In genomic region chr7:128282532-128283244, GRCm38 (mm10) we compare ENCODE assay signal across 17 mouse cellular contexts. TPM values are rescaled to one million over a fixed set of nuclear protein-coding genes. Genes with fewer than 3 reads are reported as not detected.
DNase-seq lines count a peak whose midpoint lies in the region; ATAC-seq and TF ChIP-seq lines count a peak whose summit lies in the region.
"Had no signal": no experiment of that assay in that cellular context is flagged by ENCODE, and none has a peak within 500 bp of the region (broad histone marks: within the 10 kb centered on the region; RNA-seq: fewer than 3 reads in every experiment).

No protein-coding gene starts in this region.

- H3K9ac ChIP-seq in heart, embryonic 11.5 days (ENCODE audit: low read depth, low read length) = no peak overlapping the region
- no peak overlapping the region for H3K9ac ChIP-seq in midbrain, postnatal 0 days (replicated peaks; ENCODE audit: low read length, poor library complexity, severe bottlenecking)
- 0 out of 2 replicates have a peak overlapping the region, but pooled peaks have one; percentile 7 for H3K9ac ChIP-seq in intestine, embryonic 16.5 days (ENCODE audit: low read depth, low read length)
- H3K9ac ChIP-seq: embryonic facial prominence, embryonic 13.5 days; liver, embryonic 14.5 days had no signal

- 27% methylated on average over 7 of the region's 7 CpGs for WGBS in heart, embryonic 10.5 days
- 24% methylated on average over 7 of the region's 7 CpGs for WGBS in heart, embryonic 11.5 days (ENCODE audit: insufficient replicate concordance)
- WGBS in midbrain, embryonic 10.5 days = 10% methylated on average over 7 of the region's 7 CpGs
- WGBS in midbrain, postnatal 0 days = 17% methylated on average over 7 of the region's 7 CpGs
- WGBS in intestine, embryonic 16.5 days = 31% methylated on average over 7 of the region's 7 CpGs

- H3K4me1 ChIP-seq in heart, embryonic 10.5 days = peaks cover 22% of the 10 kb centered on the region
- H3K4me1 ChIP-seq in heart, embryonic 11.5 days (ENCODE audit: control insufficient read depth, insufficient read depth, low read length) = peaks cover 13% of the 10 kb centered on the region
- H3K4me1 ChIP-seq in midbrain, embryonic 10.5 days = peaks cover 45% of the 10 kb centered on the region
- no peaks in the 10 kb centered on the region for H3K4me1 ChIP-seq in midbrain, postnatal 0 days (ENCODE audit: insufficient read depth, low read length)
- H3K4me1 ChIP-seq in intestine, embryonic 16.5 days (ENCODE audit: control insufficient read depth, insufficient read depth, low read length) = peaks cover 13% of the 10 kb centered on the region; the same call in 1 of the 2 replicates
- H3K4me1 ChIP-seq: embryonic facial prominence, embryonic 13.5 days had no signal

- peaks cover 35% of the 10 kb centered on the region for H3K36me3 ChIP-seq in heart, embryonic 10.5 days
- peaks cover 4% of the 10 kb centered on the region; the same call in 1 of the 2 replicates for H3K36me3 ChIP-seq in heart, embryonic 11.5 days (ENCODE audit: control insufficient read depth, insufficient read depth, low read length)
- peaks cover 50% of the 10 kb centered on the region for H3K36me3 ChIP-seq in midbrain, embryonic 10.5 days
- peaks cover 18% of the 10 kb centered on the region for H3K36me3 ChIP-seq in midbrain, postnatal 0 days (ENCODE audit: insufficient read depth, low read length)
- H3K36me3 ChIP-seq in intestine, embryonic 16.5 days (ENCODE audit: control insufficient read depth, insufficient read depth, low read length) = peaks cover 5% of the 10 kb centered on the region; the same call in 1 of the 2 replicates

- H3K27me3 ChIP-seq in heart, embryonic 10.5 days (ENCODE audit: insufficient read depth, poor library complexity, severe bottlenecking) = no peaks in the 10 kb centered on the region
- no peaks in the 10 kb centered on the region for H3K27me3 ChIP-seq in heart, embryonic 11.5 days (ENCODE audit: control insufficient read depth, insufficient read depth, low read length)
- peaks cover 88% of the 10 kb centered on the region for H3K27me3 ChIP-seq in midbrain, embryonic 10.5 days (ENCODE audit: low read depth, poor library complexity, severe bottlenecking)
- no peaks in the 10 kb centered on the region for H3K27me3 ChIP-seq in midbrain, postnatal 0 days (ENCODE audit: insufficient read depth, low read length)
- H3K27me3 ChIP-seq in intestine, embryonic 16.5 days (replicated peaks; ENCODE audit: control insufficient read depth, insufficient read depth, low read length) = no peaks in the 10 kb centered on the region
- H3K27me3 ChIP-seq: embryonic facial prominence, embryonic 13.5 days had no signal

- DNase-seq in heart, embryonic 10.5 days (ENCODE audit: low spot score) = no peak
- peak; percentile 60 for DNase-seq in midbrain, embryonic 10.5 days (ENCODE audit: low spot score)
- no peak for DNase-seq in midbrain, postnatal 0 days (ENCODE audit: low spot score)
- peak; percentile 26 for DNase-seq in retina, embryonic 14.5 days (ENCODE audit: low spot score)
- no peak for DNase-seq in thymus, postnatal 25 days
- no peak for DNase-seq in gastrocnemius, postnatal 36 days
- DNase-seq: adrenal gland, postnatal 10 days; cerebellum, adult 11 months; heart, postnatal 10 days; kidney, adult 9 months; layer of hippocampus, postnatal 36 days; thymus, postnatal 36 days had no signal

- 0 out of 2 replicates have a peak overlapping the region, but pooled peaks have one; percentile 5 for H3K4me3 ChIP-seq in heart, embryonic 10.5 days
- H3K4me3 ChIP-seq in heart, embryonic 11.5 days (ENCODE audit: low read depth, low read length) = no peak overlapping the region
- H3K4me3 ChIP-seq in midbrain, embryonic 10.5 days = no peak overlapping the region
- no peak overlapping the region for H3K4me3 ChIP-seq in midbrain, postnatal 0 days (ENCODE audit: low read depth, low read length)
- no peak overlapping the region for H3K4me3 ChIP-seq in intestine, embryonic 16.5 days (ENCODE audit: low read length)
- H3K4me3 ChIP-seq: embryonic facial prominence, embryonic 13.5 days had no signal

- no peak for TF ChIP-seq CTCF in midbrain, postnatal 0 days (IDR thresholded peaks at IDR 0.05)

- intact Hi-C loops in gastrocnemius, postnatal 36 days (cut with DNase I) = no loop called here

- no peaks in the 10 kb centered on the region for H3K9me3 ChIP-seq in heart, embryonic 10.5 days
- no peaks in the 10 kb centered on the region for H3K9me3 ChIP-seq in heart, embryonic 11.5 days (replicated peaks; ENCODE audit: control insufficient read depth, low read length)
- H3K9me3 ChIP-seq in midbrain, embryonic 10.5 days (replicated peaks) = no peaks in the 10 kb centered on the region
- H3K9me3 ChIP-seq in midbrain, postnatal 0 days (ENCODE audit: low read length) = no peaks in the 10 kb centered on the region
- H3K9me3 ChIP-seq in intestine, embryonic 16.5 days (ENCODE audit: control insufficient read depth, low read length) = no peaks in the 10 kb centered on the region
- H3K9me3 ChIP-seq: embryonic facial prominence, embryonic 13.5 days had no signal

- H3K4me2 ChIP-seq in heart, embryonic 11.5 days = no peak overlapping the region
- no peak overlapping the region for H3K4me2 ChIP-seq in midbrain, postnatal 0 days (ENCODE audit: low read depth, low read length, poor library complexity, severe bottlenecking)
- no peak overlapping the region for H3K4me2 ChIP-seq in intestine, embryonic 16.5 days (ENCODE audit: low read depth, low read length)
- H3K4me2 ChIP-seq: embryonic facial prominence, embryonic 13.5 days had no signal

- no peak for ATAC-seq in heart, embryonic 11.5 days (replicated peaks; ENCODE audit: insufficient number of reproducible peaks, low FRiP score, low TSS enrichment)
- no peak for ATAC-seq in midbrain, postnatal 0 days (ENCODE audit: low FRiP score)
- ATAC-seq in intestine, embryonic 16.5 days = 0 out of 2 replicates have a peak, but pooled peaks have one; percentile 57

- H3K27ac ChIP-seq in heart, embryonic 10.5 days = peak overlapping the region; percentile 67
- no peak overlapping the region for H3K27ac ChIP-seq in heart, embryonic 11.5 days (ENCODE audit: low read depth, low read length)
- peak overlapping the region; percentile 75 for H3K27ac ChIP-seq in midbrain, embryonic 10.5 days (replicated peaks)
- no peak overlapping the region for H3K27ac ChIP-seq in midbrain, postnatal 0 days (ENCODE audit: low read depth, low read length)
- peak overlapping the region; percentile 70 for H3K27ac ChIP-seq in intestine, embryonic 16.5 days (ENCODE audit: low read length)
- H3K27ac ChIP-seq: embryonic facial prominence, embryonic 13.5 days; liver, embryonic 14.5 days had no signal

RNA-seq across cellular contexts. Expression of gene BC017158, which starts 15.3 kb away (rescaled TPM):
- 20.3 and 25.1 TPM in 2 replicates for polyA plus RNA-seq in heart, embryonic 10.5 days (2016; fragmentation: Nextera tagmentation; extraction: Ambion mirVana)
- 18.1 and 18.2 TPM in 2 replicates for polyA plus RNA-seq in heart, embryonic 11.5 days (2014; fragmentation: Nextera tagmentation; extraction: Ambion mirVana)
- polyA plus RNA-seq in midbrain, embryonic 10.5 days (2016; fragmentation: Nextera tagmentation; extraction: Ambion mirVana) = 24.6 and 26.3 TPM in 2 replicates
- 27.7 and 28.0 TPM in 2 replicates for total RNA-seq in midbrain, postnatal 0 days (2014; rRNA removed)
- polyA plus RNA-seq in midbrain, postnatal 0 days (2015; fragmentation: Nextera tagmentation; extraction: Ambion mirVana) = 17.9 and 18.3 TPM in 2 replicates
- polyA plus RNA-seq in intestine, embryonic 16.5 days (2015; fragmentation: Nextera tagmentation; extraction: Ambion mirVana) = 49.6 and 53.4 TPM in 2 replicates
- 1 to 10 TPM; 2.5 to 2.6 TPM for total RNA-seq in gastrocnemius, postnatal 36 days (2021)

RNA-seq across cellular contexts. Expression of gene Slc5a2, which starts 17.2 kb away (rescaled TPM):
- 0.37 and 0.48 TPM in 2 replicates for polyA plus RNA-seq in heart, embryonic 10.5 days (2016; fragmentation: Nextera tagmentation; extraction: Ambion mirVana)
- polyA plus RNA-seq in heart, embryonic 11.5 days (2014; fragmentation: Nextera tagmentation; extraction: Ambion mirVana) = 0.83 TPM in 1 of 2 replicates, not detected in the other
- 0.28 and 0.50 TPM in 2 replicates for polyA plus RNA-seq in midbrain, embryonic 10.5 days (2016; fragmentation: Nextera tagmentation; extraction: Ambion mirVana)
- not detected in 2 replicates for total RNA-seq in midbrain, postnatal 0 days (2014; rRNA removed)
- 0.36 TPM in 1 of 2 replicates, not detected in the other for polyA plus RNA-seq in midbrain, postnatal 0 days (2015; fragmentation: Nextera tagmentation; extraction: Ambion mirVana)
- polyA plus RNA-seq in intestine, embryonic 16.5 days (2015; fragmentation: Nextera tagmentation; extraction: Ambion mirVana) = not detected in 2 replicates
- not detected for total RNA-seq in gastrocnemius, postnatal 36 days (2021)
- total RNA-seq: heart, postnatal 10 days; layer of hippocampus, postnatal 36 days; neutrophil, adult 5-6 weeks had no signal

RNA-seq across cellular contexts. Expression of gene Tgfb1i1, which starts 36.1 kb away (rescaled TPM):
- 144 and 202 TPM in 2 replicates for polyA plus RNA-seq in heart, embryonic 10.5 days (2016; fragmentation: Nextera tagmentation; extraction: Ambion mirVana)
- 168 and 172 TPM in 2 replicates for polyA plus RNA-seq in heart, embryonic 11.5 days (2014; fragmentation: Nextera tagmentation; extraction: Ambion mirVana)
- polyA plus RNA-seq in midbrain, embryonic 10.5 days (2016; fragmentation: Nextera tagmentation; extraction: Ambion mirVana) = 40.9 and 45.3 TPM in 2 replicates
- 14.4 and 20.2 TPM in 2 replicates for total RNA-seq in midbrain, postnatal 0 days (2014; rRNA removed)
- 18.2 and 23.0 TPM in 2 replicates for polyA plus RNA-seq in midbrain, postnatal 0 days (2015; fragmentation: Nextera tagmentation; extraction: Ambion mirVana)
- polyA plus RNA-seq in intestine, embryonic 16.5 days (2015; fragmentation: Nextera tagmentation; extraction: Ambion mirVana) = 167 and 175 TPM in 2 replicates
- 1 to 10 TPM; 5.3 to 6.1 TPM for total RNA-seq in gastrocnemius, postnatal 36 days (2021)

RNA-seq across cellular contexts. Expression of gene 9130023H24Rik, which starts 44.9 kb away (rescaled TPM):
- 7.1 and 7.2 TPM in 2 replicates for polyA plus RNA-seq in heart, embryonic 10.5 days (2016; fragmentation: Nextera tagmentation; extraction: Ambion mirVana)
- polyA plus RNA-seq in heart, embryonic 11.5 days (2014; fragmentation: Nextera tagmentation; extraction: Ambion mirVana) = 6.6 and 7.9 TPM in 2 replicates
- 10.3 and 11.7 TPM in 2 replicates for polyA plus RNA-seq in midbrain, embryonic 10.5 days (2016; fragmentation: Nextera tagmentation; extraction: Ambion mirVana)
- 3.6 and 6.3 TPM in 2 replicates for total RNA-seq in midbrain, postnatal 0 days (2014; rRNA removed)
- 4.2 and 4.4 TPM in 2 replicates for polyA plus RNA-seq in midbrain, postnatal 0 days (2015; fragmentation: Nextera tagmentation; extraction: Ambion mirVana)
- polyA plus RNA-seq in intestine, embryonic 16.5 days (2015; fragmentation: Nextera tagmentation; extraction: Ambion mirVana) = 5.7 and 6.5 TPM in 2 replicates
- total RNA-seq in gastrocnemius, postnatal 36 days (2021) = 1 to 10 TPM; 1.4 to 1.7 TPM

RNA-seq across cellular contexts. Expression of gene Armc5, which starts 45.5 kb away (rescaled TPM):
- 16.6 and 17.5 TPM in 2 replicates for polyA plus RNA-seq in heart, embryonic 10.5 days (2016; fragmentation: Nextera tagmentation; extraction: Ambion mirVana)
- polyA plus RNA-seq in heart, embryonic 11.5 days (2014; fragmentation: Nextera tagmentation; extraction: Ambion mirVana) = 7.7 and 8.7 TPM in 2 replicates
- 15.4 and 16.7 TPM in 2 replicates for polyA plus RNA-seq in midbrain, embryonic 10.5 days (2016; fragmentation: Nextera tagmentation; extraction: Ambion mirVana)
- 15.0 and 19.9 TPM in 2 replicates for total RNA-seq in midbrain, postnatal 0 days (2014; rRNA removed)
- 15.2 and 15.9 TPM in 2 replicates for polyA plus RNA-seq in midbrain, postnatal 0 days (2015; fragmentation: Nextera tagmentation; extraction: Ambion mirVana)
- polyA plus RNA-seq in intestine, embryonic 16.5 days (2015; fragmentation: Nextera tagmentation; extraction: Ambion mirVana) = 15.4 and 17.8 TPM in 2 replicates
- total RNA-seq in gastrocnemius, postnatal 36 days (2021) = 1 to 10 TPM; 8.0 to 8.5 TPM

Comparison
In these comparisons a context has a peak if more than half of its experiments do, and no peak if none do; other contexts are left out.
1. DNase-seq: peak in midbrain, embryonic 10.5 days (single experiment) and retina, embryonic 14.5 days (single experiment); none in heart, embryonic 10.5 days (single experiment), midbrain, postnatal 0 days (single experiment), thymus, postnatal 25 days (single experiment) and gastrocnemius, postnatal 36 days (0 of 2).
2. H3K27ac ChIP-seq: peak in heart, embryonic 10.5 days (single experiment), midbrain, embryonic 10.5 days (single experiment) and intestine, embryonic 16.5 days (single experiment); none in heart, embryonic 11.5 days (single experiment) and midbrain, postnatal 0 days (single experiment).